Mouse (Mus musculus) layer of hippocampus, adult 2 months (tissue): ENCODE data around the gene Rufy4. TPM values are rescaled to one million over a fixed set of nuclear protein-coding genes. Genes with fewer than 3 reads are reported as not detected.
A peak's percentile ranks its signal among the peaks of the same experiment; 100 is the strongest.

Source experiments
- DNase-seq, 2 experiments: peaks; one replicate each; pipeline ENCODE4 v3.0.0; 2022; ENCODE audit warnings: low spot score in 2 of 2
- H3K27ac ChIP-seq: fragments of 200-600 bp; 2 replicates; pipeline ENCODE4 v1.8.1; 2022
- H3K4me3 ChIP-seq: fragments of 200-600 bp; 2 replicates; pipeline ENCODE4 v1.8.1; 2022; ENCODE audit warnings: mild to moderate bottlenecking
- CTCF ChIP-seq: fragments of 200-600 bp; conservative IDR thresholded peaks from 2 replicates; pipeline ENCODE4 v1.8.1; 2022; ENCODE audit warnings: antibody characterized with exemption, mild to moderate bottlenecking, moderate library complexity
- total RNA-seq, 2 experiments: library from RNA; stranded (reverse); gene quantifications; 2 replicates each; pipeline ENCODE4 v1.2.3; 2021

The Rufy4 gene
- total RNA-seq, 2 experiments from 2014 or later: 0.25 TPM; not detected in 1

DNA sequence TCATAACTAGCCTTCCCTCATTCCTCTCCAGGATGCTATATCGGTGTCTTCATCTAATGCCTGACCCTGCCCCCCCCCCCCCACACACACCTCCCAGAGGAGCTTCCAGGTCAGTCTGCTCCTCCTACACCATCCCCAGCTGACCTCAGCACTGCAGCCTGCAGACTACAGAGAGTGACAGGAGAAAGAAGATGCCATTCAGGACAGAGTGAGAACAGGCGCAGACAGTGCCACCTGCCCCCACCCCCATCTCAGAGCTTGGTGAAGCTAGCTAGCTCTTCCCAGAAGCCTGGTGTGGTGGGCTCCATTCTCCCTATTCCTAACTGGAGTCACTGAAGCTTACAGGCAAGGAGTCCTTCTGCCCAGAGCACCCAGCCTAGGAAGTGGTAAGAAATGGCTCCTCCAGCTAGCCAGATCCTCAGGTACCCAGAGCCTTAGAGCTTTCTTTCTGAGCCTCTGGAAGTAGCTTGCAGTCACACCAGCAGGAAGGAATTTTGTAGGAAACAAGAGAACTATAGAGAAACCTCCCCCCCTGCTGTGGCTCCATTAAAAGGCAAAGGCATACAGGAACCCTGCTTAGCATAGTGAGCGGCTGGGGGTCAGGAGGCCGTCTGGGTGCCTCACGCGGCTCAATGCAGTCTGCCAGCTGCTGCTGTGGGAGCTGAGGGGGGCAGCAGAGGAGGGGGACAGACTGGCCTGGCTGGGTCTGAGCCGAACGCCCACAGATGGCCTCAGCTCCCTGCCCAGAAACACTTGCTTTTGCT is 14.2 kb upstream of the Rufy4 start:
- no peak overlapping the region for H3K27ac ChIP-seq
- TF ChIP-seq CTCF: no peak
- H3K4me3 ChIP-seq: no peak overlapping the region
- no peak for DNase-seq

DNA sequence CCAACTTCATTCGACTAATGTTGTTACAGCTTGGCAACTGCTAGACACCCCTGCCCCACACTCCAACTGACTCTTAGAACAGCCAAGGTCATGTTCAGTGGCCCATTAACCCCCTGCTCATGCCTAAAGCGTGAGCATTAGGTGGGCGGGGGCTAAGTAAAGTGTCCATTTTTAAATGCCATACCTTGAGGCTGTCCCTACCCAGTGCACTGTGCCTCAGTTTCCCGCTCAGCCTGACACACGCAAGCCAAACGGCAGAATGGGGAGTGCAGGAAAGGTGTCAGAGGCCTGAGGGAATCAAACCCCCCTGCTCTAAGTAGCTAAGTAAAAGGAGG is 13.7 kb upstream of the Rufy4 start:
- TF ChIP-seq CTCF: no peak
- Histone ChIP-seq H3K27ac (no peak overlapping the region), H3K4me3 (no peak overlapping the region)
- DNase-seq: no peak

DNA sequence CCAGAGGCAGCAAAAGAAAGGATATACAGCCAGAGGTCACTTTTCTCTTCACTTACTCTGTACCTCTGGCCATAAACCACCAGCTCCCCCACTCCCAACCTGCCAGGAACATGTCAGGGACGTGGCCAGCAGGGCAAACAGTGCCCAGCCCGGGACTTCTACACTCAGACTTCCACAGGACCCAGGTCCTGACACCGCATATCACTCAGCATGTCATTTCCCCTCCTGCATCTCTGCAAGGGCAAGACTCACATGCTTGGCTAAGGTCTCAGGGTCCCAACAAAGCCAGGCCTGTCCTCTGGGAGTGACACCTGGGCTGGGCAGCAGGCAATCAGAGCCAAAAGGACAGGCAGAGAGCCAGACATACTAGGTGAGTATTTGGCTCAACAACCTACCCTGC is 12.3 kb upstream of the Rufy4 start:
- TF ChIP-seq CTCF: no peak
- H3K27ac ChIP-seq: no peak overlapping the region
- DNase-seq: no peak
- H3K4me3 ChIP-seq: no peak overlapping the region

DNA sequence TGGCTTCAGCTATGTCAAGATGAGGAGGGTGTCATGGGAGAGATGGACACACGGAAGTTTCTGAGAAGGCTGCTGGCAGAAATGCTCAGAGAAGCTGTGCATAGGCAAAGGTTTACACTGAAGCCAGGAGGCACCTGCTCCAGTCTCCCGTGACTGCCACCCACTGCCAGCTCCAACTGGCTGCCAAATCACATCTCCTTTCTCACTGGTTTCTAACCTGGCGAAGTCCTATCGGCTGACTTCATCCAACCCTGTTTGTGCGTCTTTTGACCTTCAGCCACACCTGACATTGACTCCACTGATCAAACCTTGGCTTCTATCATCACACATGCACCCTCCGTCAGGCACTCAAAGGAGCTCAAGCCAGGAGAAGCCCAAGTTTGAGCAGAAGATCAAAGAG is 7.5 kb upstream of the Rufy4 start:
- no peak for TF ChIP-seq CTCF
- DNase-seq: no peak
- Histone ChIP-seq H3K27ac (no peak overlapping the region), H3K4me3 (no peak overlapping the region)

DNA sequence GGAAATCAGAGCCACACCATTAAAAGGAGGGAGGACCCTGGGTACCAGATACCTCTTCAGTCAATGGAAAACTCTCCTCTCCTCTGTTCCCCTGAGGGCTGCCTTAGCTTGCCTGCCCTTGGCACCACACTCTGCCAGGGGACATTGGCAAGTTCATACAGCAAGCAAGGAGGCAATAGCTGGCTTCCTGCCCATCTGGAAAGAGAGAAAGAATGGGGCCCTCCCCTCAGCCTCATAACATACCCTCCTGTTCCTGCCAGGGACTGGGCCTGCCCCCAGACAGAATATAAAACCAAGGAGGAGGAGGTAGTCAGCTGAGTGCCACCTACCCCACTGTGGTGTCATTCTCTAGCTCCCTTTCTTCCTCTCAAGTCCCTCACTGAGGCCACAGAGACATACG is 6.2 kb upstream of the Rufy4 start:
- Histone ChIP-seq H3K27ac (no peak overlapping the region), H3K4me3 (no peak overlapping the region)
- DNase-seq: no peak
- no peak for TF ChIP-seq CTCF

DNA sequence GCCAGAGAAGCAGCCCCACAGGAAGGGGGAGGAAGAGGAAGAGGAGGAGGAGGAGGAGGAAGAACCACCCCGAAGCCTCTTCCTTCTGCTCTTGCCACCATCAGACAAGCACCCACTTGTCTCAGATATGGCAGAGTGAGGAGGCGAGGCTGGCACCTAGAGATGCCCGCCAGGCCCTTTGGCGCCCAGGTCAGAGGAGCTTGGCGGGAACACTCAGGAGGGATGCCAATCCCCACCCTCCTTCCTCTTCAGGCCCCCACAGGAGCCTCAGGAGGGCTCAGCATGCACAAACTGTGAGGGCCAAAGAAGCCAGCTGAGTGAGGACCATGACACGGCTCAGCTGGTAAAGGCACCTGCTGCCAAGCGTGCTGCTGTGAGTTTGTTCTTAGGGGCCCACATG is 4.2 kb upstream of the Rufy4 start:
- no peak overlapping the region for H3K27ac ChIP-seq
- no peak for DNase-seq
- H3K4me3 ChIP-seq: no peak overlapping the region
- TF ChIP-seq CTCF: no peak

DNA sequence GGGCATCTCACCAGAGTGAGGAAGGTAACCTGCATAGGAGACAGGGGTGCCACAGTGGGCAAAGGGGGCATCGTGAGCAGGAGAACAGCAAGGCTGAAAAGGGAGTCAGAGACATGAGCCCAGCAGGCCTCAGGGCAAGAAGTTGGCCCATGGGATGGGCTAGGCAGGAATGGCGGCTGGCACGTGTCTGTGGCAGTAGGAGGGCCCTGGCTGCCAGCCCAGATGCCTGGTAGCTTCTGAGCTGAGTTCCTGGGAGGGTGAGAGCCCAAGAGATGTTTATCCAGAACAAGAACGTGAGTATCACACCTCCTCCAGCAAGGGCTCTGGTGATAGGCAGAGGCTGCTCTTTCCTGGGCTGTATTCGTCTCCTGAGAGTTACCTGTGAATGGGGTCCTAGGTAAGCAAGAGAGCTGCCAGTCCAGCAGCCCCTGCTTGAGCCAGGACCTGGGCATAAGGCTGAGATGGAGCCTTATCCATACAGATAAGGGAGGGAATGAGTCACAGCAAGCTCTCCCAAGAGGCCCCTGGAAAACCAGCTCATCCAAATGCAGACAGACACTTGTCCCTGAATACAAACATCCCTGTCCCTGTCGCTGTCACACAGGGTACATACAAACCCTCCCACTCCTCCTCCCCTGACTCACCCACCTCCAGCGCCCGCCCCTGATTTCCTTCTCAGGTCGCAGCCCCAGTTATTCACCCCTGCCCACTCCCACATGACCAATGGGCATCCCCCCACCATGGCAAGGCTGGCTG is 3.3 kb upstream of the Rufy4 start:
- peak in 1 of 2 experiments; percentile 35 for DNase-seq
- TF ChIP-seq CTCF: no peak
- Histone ChIP-seq H3K27ac (no peak overlapping the region), H3K4me3 (no peak overlapping the region)

DNA sequence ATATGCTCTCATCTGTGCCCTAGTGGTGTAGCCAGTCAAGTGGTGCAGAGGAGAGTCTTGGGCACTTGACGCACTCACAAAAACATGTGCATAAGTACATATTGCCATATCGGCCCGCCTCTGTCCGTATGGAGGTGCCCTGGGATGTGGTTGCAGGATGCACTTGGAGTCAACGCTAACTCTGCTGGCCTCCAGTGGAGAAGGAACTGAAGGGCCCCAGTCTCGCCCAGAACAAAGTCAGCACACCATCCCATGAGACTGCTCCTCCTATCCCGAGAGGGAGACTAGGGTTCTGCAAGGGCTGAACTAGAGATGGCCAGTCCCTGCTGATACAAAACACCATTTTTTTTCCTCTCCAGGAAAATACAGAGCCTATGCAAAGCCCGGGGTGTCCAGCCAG is 2.1 kb upstream of the Rufy4 start:
- TF ChIP-seq CTCF: no peak
- no peak for DNase-seq
- Histone ChIP-seq H3K4me3 (no peak overlapping the region), H3K27ac (no peak overlapping the region)

DNA sequence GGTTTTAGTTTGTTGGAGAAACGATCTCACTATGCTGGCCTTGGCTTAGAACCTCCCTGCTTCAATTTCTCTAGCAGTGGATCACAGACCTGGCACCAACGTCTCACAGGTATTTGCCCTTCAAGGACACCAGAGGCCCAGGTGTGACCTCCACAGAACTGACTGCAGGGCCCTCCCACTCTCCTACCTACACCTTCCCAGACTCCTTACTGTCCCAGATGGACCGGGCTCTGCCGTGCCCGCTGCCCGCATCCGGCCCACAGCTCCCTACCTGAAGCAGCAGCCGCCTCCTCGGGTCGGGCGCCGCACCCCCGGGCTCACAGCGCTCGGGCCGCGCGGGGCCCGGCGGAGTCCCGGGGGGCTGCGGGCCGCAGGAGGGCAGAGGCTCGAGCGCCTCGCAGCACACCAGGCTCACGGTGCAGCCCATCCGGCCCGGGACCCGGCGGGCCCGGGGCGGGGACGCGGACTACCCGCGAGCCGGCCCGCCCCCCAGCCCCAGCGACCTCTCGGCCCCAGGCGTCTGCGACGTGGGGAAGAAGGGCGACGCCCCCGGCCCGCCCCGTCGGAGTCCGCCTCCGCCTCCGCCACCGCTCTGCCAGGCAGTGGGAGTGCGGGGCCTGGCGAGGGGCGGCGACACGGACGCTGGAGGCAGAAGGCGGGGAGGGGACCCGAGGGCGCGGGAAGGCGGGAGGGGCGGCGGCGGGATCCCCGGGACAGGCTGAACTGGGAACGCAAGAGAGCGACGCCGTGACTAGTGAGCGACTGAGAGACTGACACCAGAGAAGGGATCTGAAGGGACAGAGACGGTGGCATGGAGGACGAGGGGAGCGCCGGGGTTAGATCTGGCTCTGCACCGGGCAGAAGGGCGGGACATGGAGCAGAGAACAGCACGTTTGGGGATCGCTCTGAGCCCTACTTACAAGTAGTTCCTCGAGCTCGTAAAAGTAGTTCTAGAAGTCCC is 1.0 kb upstream of the Rufy4 start, which contains the start of gene Tns1:
Gene Tns1 (minus strand): TSS at position 429 of the 961 bp plus-strand sequence.
- H3K27ac ChIP-seq: no peak within 1 kb of the TSS
- no peak for DNase-seq
- no peak for TF ChIP-seq CTCF
- peak within 1 kb of the TSS; percentile 49 for H3K4me3 ChIP-seq

DNA sequence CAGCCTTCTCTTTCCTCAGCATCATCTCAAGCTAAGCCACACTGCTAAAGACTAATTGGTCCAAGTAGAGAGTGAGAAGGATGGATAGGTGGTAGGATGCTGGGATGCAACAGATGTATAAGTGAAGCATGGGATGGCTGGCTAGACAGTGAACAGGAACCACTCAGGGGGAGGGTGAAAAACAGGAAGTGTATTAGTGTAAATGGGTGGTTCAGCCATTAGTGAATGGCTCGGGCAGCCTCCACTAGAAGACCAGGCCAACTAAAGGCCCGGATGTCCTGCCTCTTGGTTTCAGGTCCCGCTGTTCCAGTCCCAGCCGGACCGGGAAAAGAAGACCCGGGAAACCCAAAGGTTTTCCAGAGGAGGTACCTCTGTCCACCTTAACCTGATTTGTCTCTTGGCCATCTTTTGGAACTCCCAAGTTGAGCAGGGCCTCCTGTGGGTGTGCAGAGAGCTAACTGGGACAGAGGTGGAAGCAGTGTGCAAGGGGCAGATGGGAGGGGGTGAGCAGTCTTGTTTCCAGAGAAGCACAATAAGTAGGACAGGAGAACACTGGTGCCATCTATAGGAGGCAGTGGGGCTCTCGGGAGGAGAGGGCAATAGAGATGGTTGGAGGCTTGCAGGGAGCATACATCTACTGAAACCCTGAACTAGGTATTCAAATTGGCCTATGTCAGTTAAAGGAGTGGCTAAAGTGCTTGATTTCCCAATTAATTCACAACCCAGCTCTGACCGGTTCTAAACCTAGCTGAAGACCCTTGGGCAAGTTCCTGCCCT is 5.7 kb downstream of the Rufy4 start:
- H3K4me3 ChIP-seq: no peak overlapping the region
- DNase-seq: no peak
- no peak overlapping the region for H3K27ac ChIP-seq
- no peak for TF ChIP-seq CTCF

DNA sequence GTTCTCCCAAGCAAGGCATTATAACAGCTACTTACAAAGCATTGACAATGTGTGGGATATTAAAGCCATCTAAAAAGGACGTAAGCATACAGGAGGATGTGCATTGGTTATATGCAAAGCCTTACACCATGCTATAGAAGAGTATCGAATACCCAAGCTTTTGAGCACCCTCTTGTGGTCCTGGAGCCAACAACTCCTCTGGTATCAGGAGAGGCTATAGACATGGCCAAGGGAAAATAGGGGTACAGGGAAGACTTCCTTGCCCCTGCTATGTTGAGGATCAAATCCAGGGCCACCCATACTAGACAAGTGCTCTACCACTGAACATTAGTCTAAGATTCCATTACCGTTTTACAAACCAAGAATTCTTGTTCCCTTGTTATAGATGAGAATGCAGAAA is 6.7 kb downstream of the Rufy4 start:
- no peak overlapping the region for H3K27ac ChIP-seq
- DNase-seq: no peak
- H3K4me3 ChIP-seq: no peak overlapping the region
- TF ChIP-seq CTCF: peak; percentile 45

DNA sequence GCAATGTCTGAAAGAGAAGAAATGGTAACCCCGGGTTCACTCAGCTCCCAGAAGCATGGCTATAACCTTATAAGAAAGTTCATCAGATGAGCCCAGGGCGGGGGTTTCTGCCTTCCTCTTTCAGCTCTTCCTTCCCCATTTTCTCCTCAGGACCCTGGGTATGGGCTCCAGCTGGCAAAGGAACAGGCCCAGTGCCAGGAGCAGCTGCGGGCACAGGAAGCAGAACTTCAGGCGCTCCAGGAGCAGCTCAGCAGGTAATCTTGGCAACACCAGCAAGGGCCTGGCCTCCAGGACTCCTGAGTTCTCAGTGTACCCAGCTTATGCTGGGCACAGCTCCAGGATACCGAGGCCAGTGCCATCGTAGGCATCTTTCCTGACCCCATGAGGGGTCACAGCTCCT is 8.6 kb downstream of the Rufy4 start:
- H3K27ac ChIP-seq: no peak overlapping the region
- H3K4me3 ChIP-seq: no peak overlapping the region
- no peak for DNase-seq
- TF ChIP-seq CTCF: no peak
